Comparison of ENCODE assay signal across 25 mouse cellular contexts in genomic region chr4:103615011-103615410, GRCm38 (mm10). TPM values are rescaled to one million over a fixed set of nuclear protein-coding genes. Genes with fewer than 3 reads are reported as not detected.
DNase-seq lines count a peak whose midpoint lies in the region; ATAC-seq lines count a peak whose summit lies in the region.
"Had no signal": no experiment of that assay in that cellular context is flagged by ENCODE, and none has a peak within 500 bp of the region (broad histone marks: within the 10 kb centered on the region; RNA-seq: fewer than 3 reads in every experiment).

No protein-coding gene starts in this region.

- peaks cover 12% of the 10 kb centered on the region for H3K4me1 ChIP-seq in midbrain, embryonic 13.5 days (replicated peaks)
- H3K4me1 ChIP-seq: embryonic facial prominence, embryonic 12.5 days had no signal

- no peak overlapping the region for H3K9ac ChIP-seq in midbrain, embryonic 13.5 days (replicated peaks)
- H3K9ac ChIP-seq: embryonic facial prominence, embryonic 12.5 days; forebrain, embryonic 12.5 days; heart, embryonic 12.5 days; hindbrain, embryonic 14.5 days had no signal

- no peak overlapping the region for H3K4me2 ChIP-seq in midbrain, embryonic 13.5 days (replicated peaks)
- H3K4me2 ChIP-seq: embryonic facial prominence, embryonic 12.5 days; forebrain, embryonic 12.5 days; heart, embryonic 12.5 days; hindbrain, embryonic 14.5 days had no signal

- WGBS in midbrain, embryonic 13.5 days: 82% methylated on average over 3 of the region's 3 CpGs

- H3K9me3 ChIP-seq in midbrain, embryonic 13.5 days: no peaks in the 10 kb centered on the region
- H3K9me3 ChIP-seq: embryonic facial prominence, embryonic 12.5 days; forebrain, embryonic 12.5 days; heart, embryonic 12.5 days; hindbrain, embryonic 10.5 days had no signal

- peak; percentile 48 to 56 for DNase-seq in cerebellum, postnatal 10 days
- no peak for DNase-seq in cerebellum, postnatal 36 days
- peak; percentile 11 for DNase-seq in kidney, postnatal 10 days
- DNase-seq in kidney, postnatal 25 days: no peak
- peak; percentile 80 to 95 for DNase-seq in adrenal gland, adult (ENCODE audit: inconsistent age in 2 of 2, low spot score in 1 of 2)
- DNase-seq in adrenal gland, postnatal 10 days: peak; percentile 79
- DNase-seq in thymus, postnatal 4 days: no peak
- DNase-seq: B cell, adult 2 months; cerebellum, adult 11 months; cerebellum, adult 8-10 months; embryo, embryonic 11 days; gastrocnemius, postnatal 10 days; heart, adult 2 months had no signal

- no peaks in the 10 kb centered on the region for H3K36me3 ChIP-seq in midbrain, embryonic 13.5 days
- H3K36me3 ChIP-seq: embryonic facial prominence, embryonic 12.5 days; forebrain, embryonic 12.5 days; G1E; heart, embryonic 12.5 days; hindbrain, embryonic 10.5 days had no signal

- no peak overlapping the region for H3K27ac ChIP-seq in midbrain, embryonic 13.5 days
- H3K27ac ChIP-seq: embryonic facial prominence, embryonic 12.5 days; forebrain, embryonic 12.5 days; heart, adult 2 months; hindbrain, embryonic 10.5 days; hindbrain, embryonic 14.5 days had no signal

- H3K4me3 ChIP-seq in midbrain, embryonic 13.5 days (replicated peaks): no peak overlapping the region
- H3K4me3 ChIP-seq: embryonic facial prominence, embryonic 12.5 days; forebrain, embryonic 12.5 days; heart, adult 2 months; heart, embryonic 12.5 days; hindbrain, embryonic 10.5 days had no signal

- peaks cover 26% of the 10 kb centered on the region for H3K27me3 ChIP-seq in midbrain, embryonic 13.5 days

- no peak for ATAC-seq in midbrain, embryonic 13.5 days
- ATAC-seq: CD4-positive, CD25-positive, alpha-beta regulatory T cell, adult 4 months; forebrain, embryonic 16.5 days; inflammation-experienced regulatory T-cells, adult 6 months; intestine, postnatal 0 days had no signal

RNA-seq across cellular contexts. Expression of gene Dab1, which starts 4.1 kb away (rescaled TPM):
- 1 to 10 TPM in 1 of 2 experiments, under 1 TPM in 1; 0.57 to 1.2 TPM for total RNA-seq in adrenal gland, postnatal 10 days (2021)
- polyA plus RNA-seq in midbrain, embryonic 13.5 days (2015; fragmentation: Nextera tagmentation; extraction: Ambion mirVana): 111 and 114 TPM in 2 replicates
- total RNA-seq: common myeloid progenitor, adult 5-6 weeks had no signal
- polyA plus RNA-seq: G1E; heart, adult 2 months; inflammation-experienced regulatory T-cells, adult 6 months had no signal

Comparison
In these comparisons a context has a peak if more than half of its experiments do, and no peak if none do; other contexts are left out.
1. DNase-seq: peak in cerebellum, postnatal 10 days (2 of 2), kidney, postnatal 10 days (single experiment), adrenal gland, adult (2 of 2) and adrenal gland, postnatal 10 days (single experiment); none in cerebellum, postnatal 36 days (0 of 2), kidney, postnatal 25 days (0 of 2) and thymus, postnatal 4 days (single experiment).